Mouse (Mus musculus): ENCODE measurements around the gene Mef2c. TPM values are rescaled to one million over a fixed set of nuclear protein-coding genes. Genes with fewer than 3 reads are reported as not detected.

Gene Mef2c
- 100 to 1,000 TPM; 114 to 128 TPM for total RNA-seq (2021)

DNA sequence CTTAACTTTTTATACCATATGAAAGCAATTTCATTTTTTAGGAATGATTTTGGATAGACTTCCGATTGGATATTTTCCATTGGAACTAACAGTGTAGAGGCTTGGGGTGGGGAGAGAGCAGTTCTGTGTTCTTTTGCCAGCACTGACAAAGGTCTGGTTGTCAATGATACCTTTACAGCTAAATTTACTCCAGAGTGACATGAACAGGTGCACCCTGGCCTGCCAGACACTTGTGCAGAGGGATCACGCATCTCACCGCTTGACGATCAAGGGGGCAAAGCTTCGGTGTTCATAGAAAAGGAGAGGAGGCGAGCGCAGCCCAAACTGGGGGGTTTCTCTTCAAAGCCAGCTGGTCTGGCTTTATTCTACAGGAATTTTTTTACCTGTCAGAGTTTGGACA is at the start of gene Mef2c:
TSS of gene Mef2c (plus strand) at position 116 of the 400 bp plus-strand sequence.
- DNase-seq (ENCODE audit: extremely low spot score in 1 of 2, low spot score in 1 of 2) = no peak

GRCm38 (mm10) chr13:83458729-83459128 is 45.1 kb upstream of the Mef2c start:
- DNase-seq (ENCODE audit: extremely low spot score in 1 of 2, low spot score in 1 of 2) = no peak

DNA sequence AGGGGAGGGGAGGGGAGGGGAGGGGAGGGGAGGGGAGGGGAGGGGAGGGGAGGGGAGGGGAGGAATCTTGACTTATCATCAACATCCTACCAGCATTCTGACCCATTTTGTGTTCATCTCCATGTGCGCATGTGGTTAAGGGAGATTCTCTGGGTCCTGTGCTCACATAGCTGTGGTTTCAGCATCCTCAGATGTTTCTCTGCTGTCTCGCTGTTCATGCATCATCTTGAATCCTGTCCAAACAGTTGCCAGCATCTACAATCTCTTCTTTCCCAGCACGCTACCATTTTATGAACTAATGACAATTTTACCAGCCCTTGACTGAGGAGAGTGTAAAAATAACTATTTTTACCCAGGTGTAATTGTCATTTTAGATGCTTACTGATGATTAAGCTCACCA is 44.2 kb upstream of the Mef2c start:
- no peak for DNase-seq (ENCODE audit: extremely low spot score in 1 of 2, low spot score in 1 of 2)

GRCm38 (mm10) chr13:83460620-83461019 is 43.2 kb upstream of the Mef2c start:
- DNase-seq (ENCODE audit: extremely low spot score in 1 of 2, low spot score in 1 of 2) = no peak

DNA sequence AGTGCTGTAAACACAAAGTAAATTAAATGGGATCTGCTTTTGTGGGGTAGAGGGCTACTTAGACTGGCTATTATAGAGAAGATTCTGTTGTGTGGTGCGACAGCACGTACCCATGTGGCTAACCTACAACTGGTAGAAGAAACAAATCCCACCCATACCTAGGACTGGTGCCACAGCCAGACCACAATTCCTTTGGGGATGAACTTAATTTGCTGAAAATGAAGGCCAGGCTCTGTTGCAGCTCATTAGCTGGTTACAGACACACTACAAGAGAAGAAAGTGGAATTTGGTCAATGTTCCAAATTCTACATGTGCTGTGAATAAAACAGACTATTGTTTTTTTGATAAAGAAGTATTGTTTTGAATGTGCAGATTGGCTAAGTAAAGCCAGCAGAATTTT is 42.3 kb upstream of the Mef2c start:
- no peak for DNase-seq (ENCODE audit: extremely low spot score in 1 of 2, low spot score in 1 of 2)

DNA sequence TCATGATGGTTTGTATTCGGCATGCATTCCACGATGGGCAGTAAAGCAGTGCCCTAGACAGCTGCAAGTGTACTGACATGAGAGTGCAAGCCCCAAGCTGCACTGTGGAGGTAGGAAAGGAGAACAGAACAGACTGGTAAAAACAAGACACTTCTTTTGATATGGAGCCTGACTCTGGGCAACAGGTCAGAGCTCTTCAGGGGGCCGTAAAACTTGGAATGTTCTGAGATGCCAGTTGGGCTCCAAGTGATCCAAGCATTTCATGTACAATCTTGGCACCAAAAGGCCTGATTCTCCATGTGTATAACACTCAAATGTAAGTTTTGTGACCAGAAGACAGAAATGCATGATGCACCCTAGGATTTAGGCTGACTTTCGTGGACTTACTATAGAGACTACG is 37.1 kb upstream of the Mef2c start:
- DNase-seq (ENCODE audit: extremely low spot score in 1 of 2, low spot score in 1 of 2) = no peak

DNA sequence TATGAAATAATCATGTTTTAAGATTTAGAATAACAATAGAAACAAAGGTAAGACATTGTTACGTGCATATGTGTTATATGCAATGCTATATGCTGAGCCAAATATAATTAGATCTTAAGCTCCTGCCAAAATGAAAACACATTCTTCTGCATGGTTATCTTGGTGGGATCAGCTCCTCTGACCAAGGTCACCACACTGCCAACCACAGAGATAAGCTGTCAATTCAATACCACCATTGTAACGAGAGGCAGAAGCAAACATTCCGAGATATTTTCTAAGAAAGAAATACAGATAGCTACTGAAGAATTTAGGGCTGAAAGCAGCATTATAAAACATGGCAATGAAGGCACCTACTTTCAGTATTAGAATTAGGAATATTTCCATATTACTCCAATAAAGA is 35.0 kb upstream of the Mef2c start:
- DNase-seq (ENCODE audit: extremely low spot score in 1 of 2, low spot score in 1 of 2) = no peak

DNA sequence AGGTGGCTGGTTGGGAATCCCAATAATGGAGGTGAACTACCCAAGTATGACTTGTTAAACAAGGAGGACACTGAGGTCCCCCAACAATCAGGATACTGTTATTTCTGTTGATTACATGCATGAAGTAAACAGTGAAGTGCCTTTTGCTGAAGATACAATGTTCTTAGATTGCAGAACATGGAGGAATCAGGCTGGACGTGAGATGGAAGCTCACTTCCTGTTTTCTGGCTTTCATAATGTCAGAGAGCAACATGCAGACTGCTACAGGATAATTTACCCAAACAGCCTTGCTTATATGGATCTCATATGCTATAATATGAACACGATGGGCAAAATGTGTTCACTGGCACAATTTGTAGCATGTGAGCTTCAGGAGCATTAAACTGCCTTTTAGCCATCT is 30.1 kb upstream of the Mef2c start:
- no peak for DNase-seq (ENCODE audit: extremely low spot score in 1 of 2, low spot score in 1 of 2)

DNA sequence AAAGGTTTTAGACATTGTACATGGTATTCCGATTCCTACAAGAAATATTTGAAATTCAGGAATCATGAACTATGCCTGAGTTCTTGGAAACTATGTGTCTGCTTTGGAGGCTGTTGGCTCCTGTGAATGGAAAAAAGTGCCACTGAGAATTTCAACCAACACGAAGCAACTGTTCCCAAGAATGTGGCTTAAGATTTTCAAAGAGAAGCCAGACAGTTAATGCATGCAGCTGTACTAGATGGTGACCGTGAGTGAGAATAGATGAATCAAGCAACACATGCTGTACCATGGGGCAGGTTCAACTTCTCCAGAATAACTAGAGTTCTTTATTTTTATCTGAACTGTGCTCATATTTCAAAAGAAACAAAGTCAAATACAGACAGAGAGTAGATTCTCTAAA is 23.4 kb upstream of the Mef2c start:
- no peak for DNase-seq (ENCODE audit: extremely low spot score in 1 of 2, low spot score in 1 of 2)

- no peak for DNase-seq (ENCODE audit: extremely low spot score in 1 of 2, low spot score in 1 of 2)
These were observed 22.5 kb upstream of the Mef2c start for GRCm38 (mm10) chr13:83481310-83481709.

DNA sequence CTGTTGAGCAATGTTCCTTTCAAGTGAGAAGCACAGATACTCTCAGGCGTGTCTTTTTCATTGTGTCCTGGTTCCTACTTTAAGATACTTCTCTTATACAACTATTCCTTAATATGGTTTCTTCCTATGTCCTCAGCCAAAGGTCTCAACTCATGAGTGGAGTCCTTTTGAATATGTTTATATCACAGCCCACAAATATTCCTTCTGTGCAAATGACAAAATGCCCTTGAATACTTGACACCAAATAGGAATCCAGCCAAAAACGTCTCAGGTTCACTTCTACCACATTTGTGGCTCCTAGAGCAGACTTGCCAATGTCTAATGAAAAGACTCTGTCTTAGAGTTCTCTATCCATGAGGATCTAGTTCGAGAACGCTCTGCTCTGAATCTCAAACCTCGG is 21.7 kb upstream of the Mef2c start:
- no peak for DNase-seq (ENCODE audit: extremely low spot score in 1 of 2, low spot score in 1 of 2)

DNA sequence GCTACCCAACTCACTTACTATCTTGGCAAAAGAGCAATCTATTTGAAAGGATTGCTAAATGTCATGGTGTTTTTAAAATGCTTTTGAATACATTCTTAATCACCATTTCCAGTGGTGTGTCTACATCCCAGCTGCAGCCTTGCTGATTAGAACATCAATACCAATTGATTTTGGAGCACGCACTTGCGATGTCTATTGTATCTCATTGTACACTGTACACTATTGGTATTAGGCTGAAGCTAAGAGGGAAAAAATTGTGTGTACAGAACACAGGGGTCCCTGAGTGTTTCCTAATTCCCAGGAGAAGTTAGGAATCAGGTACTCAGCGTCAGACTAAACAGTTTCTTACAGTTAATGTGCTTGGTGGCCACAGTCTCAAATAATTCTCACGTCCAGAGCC is 19.6 kb upstream of the Mef2c start:
- DNase-seq (ENCODE audit: extremely low spot score in 1 of 2, low spot score in 1 of 2) = no peak

- DNase-seq (ENCODE audit: extremely low spot score in 1 of 2, low spot score in 1 of 2) = no peak
These were observed 19.0 kb upstream of the Mef2c start for GRCm38 (mm10) chr13:83484721-83485369.

DNA sequence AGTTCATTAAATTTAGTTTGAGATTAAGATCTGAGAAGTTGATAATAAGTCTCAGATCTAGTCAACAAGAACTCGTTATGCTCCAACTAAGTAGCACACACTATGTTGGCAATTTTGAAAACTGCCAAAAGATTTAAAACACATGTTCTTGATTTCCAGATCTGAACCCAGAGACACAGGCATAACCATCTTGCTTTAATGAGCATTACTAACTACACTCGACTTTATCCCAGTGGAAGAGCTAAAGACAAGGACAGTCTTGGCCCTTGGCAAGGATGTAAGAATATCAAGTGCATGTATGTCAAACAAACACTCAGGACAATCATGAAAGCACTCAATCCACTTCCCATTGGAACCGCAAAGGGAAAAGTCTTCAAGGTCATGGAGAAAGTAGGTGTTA is 11.8 kb upstream of the Mef2c start:
- DNase-seq (ENCODE audit: extremely low spot score in 1 of 2, low spot score in 1 of 2) = no peak

GRCm38 (mm10) chr13:83497708-83498107 is 6.1 kb upstream of the Mef2c start:
- no peak for DNase-seq (ENCODE audit: extremely low spot score in 1 of 2, low spot score in 1 of 2)

GRCm38 (mm10) chr13:83499526-83499925 is 4.3 kb upstream of the Mef2c start:
- DNase-seq (ENCODE audit: extremely low spot score in 1 of 2, low spot score in 1 of 2) = no peak

DNA sequence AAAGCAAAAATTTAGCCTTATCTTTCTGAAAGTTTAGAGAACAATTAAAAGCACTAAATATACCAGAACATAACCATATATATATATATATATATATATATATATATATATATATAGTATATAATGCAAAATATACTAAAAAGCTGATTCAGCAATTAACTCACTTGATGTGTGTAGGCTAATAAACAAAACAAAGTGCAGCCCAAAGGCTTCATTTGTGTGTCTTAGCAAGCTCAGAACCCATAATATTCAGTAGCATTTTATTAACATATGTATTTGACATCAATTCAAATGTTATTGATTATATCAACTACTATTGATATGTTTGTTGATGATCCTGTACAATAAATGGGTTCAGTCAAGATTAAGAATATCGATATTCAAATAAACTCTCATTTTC is 3.9 kb downstream of the Mef2c start:
- no peak for DNase-seq (ENCODE audit: extremely low spot score in 1 of 2, low spot score in 1 of 2)

- no peak for DNase-seq (ENCODE audit: extremely low spot score in 1 of 2, low spot score in 1 of 2)
These were observed 11.2 kb downstream of the Mef2c start for GRCm38 (mm10) chr13:83515013-83515547.

GRCm38 (mm10) chr13:83517660-83518609 is 14.1 kb downstream of the Mef2c start:
- DNase-seq (ENCODE audit: extremely low spot score in 1 of 2, low spot score in 1 of 2) = peak; percentile 58

- no peak for DNase-seq (ENCODE audit: extremely low spot score in 1 of 2, low spot score in 1 of 2)
These were observed 17.0 kb downstream of the Mef2c start for GRCm38 (mm10) chr13:83520807-83521206.

DNA sequence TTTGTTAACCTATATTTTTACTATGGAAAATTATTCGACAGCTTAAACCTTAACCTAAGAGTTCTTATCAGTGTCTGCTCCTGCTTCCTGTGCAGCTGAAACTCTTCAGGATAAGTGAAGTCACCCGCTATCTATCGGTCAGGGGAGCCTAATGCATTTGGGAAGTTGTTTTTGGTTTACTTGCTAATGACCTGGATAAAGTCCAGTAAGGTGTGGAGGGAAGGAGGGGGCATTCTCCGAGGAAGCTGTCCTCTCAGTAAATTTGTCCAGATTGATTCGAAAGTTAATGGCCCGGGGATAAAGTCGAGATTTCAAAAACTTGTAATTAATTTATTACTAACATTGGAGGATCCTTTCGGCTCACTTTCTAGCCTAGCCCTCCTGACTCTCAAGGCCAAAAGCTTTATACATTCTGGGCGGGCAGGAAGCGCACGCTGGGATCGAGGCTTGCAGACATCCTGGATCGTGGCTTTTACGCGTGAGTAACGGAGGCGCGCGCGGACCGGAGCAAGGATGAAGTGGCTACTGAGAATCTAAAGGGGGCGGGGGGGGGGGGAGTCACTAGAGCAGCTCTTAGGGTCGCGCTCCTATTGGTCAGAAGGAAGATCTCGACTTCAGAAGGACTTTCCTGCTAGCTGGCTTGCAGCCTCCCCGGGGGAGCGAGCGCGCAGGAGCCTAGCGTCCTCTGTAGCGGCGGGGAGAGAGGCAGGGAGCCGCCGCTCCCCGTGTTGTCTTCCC is 19.6 kb downstream of the Mef2c start:
- DNase-seq (ENCODE audit: extremely low spot score in 1 of 2, low spot score in 1 of 2) = peak; percentile 31 to 40
